Mouse (Mus musculus): ENCODE data around the gene Mmaa.

Gene Mmaa

DNA sequence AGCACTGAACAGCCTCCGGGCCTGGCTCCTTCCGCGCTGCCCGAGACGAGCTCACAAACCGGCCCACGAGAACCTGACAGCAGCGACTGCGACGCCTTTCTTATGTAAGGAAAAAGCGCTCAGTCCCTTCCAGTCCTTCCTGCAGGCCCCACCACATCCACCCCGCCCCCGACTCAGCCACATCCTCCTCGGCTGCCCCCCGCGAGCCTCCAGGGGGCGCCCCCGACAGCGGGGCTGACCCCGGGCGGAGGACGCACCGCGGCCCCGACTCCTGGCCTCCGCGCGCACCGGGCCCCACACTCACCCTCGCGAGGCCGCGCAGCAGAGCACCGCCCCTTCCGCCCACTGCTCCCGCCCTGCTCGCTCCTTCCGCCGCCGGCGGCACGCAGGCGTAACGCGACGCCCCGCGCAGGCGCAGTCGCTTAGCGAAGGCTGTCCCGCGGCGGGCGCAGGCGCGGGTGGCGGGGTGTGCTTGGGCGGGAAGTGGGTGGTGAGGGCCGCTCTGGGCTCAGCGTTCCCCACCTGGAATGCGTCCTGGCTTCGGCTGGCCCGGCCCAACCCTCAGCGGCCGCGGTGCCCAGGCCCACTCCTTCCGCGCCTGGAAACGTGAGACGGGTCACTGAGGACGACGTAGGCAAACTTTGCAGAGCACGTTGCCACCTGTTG is at the start of gene Mmaa:
Mmaa (minus strand) TSS at position 328 of the 666 bp plus-strand sequence.
- DNase-seq, result peak; percentile 97

DNA sequence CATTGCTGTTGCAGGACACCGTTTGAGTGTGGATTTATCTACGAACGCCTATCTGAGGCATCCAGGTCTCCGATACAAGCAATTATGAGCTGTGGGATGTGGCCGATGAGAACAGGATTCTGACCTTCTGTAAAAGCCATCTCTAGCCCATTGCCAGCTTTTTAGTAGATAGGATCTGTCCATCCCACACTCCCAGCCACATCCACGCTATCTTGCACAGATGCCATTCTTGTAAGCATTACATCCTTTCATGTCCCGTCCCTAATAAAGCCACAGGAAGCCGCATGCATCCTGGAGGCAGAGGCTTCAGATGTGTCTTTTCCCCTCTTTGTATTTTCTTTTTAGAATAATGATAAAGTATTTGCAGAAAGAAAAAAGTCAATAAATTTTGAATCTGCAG is 46.5 kb upstream of the Mmaa start:
- DNase-seq, result no peak

DNA sequence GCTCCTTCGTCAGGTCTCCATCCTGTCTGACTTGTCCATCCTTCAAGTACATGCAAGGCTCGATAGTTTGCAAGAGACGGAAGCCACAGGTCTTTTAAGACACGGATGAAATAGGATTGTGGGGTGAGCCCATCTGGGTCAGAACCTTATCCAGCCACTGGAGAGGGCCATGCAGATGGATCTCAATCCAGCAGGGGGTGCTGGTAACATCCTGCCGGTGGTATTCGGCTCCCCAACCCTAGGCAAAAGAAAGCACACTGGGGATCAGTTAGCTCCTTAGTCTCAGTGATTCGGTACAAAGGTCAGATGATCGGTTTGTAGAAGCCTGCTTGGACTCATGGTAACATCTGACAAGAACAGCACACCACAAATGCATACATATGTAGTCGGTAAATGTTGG is 44.8 kb upstream of the Mmaa start:
- no peak for DNase-seq

DNA sequence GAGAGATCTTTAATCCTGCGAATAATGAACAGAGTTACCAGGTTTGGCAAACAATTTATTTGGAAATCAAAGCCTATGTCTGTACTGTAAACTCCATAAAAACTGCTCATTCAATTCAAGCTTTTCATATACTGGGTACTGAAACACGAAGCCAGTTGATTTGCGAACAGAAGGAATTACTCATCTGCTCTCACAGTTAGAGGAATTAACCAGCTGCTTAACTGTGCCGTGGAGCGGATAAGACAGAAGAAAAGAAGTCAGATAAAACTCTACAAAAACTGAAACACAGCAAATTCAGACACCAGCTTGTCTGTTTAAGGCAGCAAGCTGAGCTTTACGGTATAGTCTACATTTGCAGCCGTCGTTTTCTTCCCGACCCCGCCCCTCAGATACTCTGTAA is 43.9 kb upstream of the Mmaa start:
- DNase-seq, result no peak

DNA sequence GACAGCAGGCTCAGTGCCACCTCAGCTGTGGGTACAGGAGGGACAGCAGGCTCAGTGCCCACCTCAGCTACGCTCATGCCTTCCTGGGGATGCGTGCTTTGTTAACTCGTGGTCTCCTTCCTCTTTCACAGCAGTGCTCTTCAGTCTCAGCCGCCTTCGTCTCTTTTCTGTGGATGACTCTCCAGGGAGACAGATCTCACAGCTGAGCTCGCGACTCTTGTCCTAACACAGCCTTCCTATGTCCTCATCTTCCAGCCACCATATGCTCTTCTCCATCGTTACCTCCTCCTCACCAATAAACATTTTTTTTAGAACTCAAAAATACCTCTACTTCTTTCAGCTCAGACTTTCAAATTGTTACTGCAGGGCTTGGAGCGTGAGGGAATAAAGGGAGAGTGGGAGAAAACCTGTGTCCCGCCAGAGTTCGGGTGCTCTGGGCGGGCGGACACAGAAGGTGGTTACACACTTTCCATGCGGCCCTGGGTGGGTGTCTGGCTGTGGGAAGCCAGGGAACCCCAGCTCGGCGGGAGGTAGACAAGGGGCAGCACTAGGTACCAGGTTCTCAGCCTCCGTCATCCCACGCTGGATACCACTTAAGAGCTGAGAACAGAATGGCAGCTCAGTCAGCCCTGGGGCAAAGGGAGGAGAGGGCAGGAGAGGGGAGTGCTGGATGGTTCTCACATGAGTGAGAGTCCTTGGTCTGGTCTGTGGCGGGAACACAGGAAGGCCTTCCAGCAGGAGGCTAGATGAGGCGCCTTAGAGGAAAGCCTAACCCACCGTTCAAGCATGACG is 37.6 kb upstream of the Mmaa start:
- no peak for DNase-seq

DNA sequence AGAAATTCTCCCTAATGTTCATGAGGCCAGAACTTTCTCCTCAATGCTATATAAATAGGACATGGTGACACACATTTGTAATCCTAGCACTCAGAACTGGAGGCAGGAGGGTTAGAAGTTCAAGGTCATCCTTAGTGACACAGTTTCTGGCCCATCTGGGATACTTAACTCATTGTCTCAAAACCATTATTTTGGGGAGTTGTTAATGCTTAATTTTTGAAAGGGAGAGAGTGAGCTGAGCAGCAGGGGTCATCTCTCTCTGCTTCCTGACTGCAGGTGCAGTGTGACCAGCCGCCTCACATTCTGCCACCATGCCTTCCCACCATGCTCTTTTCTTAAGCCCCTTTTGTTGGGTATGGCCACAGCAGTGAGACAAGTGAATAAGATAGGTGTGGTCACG is 36.8 kb upstream of the Mmaa start:
- DNase-seq, result no peak

DNA sequence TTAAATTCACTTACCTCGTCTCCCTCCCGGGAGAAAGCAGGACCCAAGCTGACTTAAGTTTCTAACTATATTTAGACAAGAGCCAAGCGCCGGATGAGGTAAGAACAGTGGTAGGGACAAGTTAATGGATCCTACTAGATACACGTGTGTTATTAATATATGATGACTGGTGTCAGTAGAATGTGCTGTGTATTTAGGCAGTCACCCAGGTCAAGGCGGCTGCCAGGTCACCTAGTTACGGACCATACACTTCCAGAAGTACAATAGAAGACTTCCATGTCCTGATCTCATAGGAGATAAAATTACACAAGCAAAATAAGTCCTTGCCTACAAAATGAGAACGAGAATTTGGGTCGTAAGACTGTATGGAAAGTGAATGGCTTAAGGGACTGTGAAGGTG is 36.3 kb upstream of the Mmaa start:
- no peak for DNase-seq

DNA sequence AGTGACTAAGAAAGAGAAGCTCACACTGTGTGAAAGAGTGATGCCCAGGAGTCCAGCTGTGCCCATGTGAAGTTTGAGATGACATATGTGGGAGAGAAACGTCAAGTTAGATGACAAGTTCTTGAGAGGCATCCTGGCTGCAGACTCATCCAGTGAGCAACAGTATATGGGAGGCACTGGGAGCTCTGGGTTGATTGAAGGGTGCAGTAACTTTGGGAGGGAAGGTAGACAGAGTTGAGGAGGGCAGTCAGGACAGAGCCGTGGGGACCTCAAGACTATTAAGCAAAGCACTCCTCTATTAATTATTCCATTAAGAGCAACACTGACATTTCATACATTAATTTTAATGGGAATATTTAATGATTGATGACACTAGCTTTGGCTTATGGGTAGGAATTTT is 35.0 kb upstream of the Mmaa start:
- no peak for DNase-seq

DNA sequence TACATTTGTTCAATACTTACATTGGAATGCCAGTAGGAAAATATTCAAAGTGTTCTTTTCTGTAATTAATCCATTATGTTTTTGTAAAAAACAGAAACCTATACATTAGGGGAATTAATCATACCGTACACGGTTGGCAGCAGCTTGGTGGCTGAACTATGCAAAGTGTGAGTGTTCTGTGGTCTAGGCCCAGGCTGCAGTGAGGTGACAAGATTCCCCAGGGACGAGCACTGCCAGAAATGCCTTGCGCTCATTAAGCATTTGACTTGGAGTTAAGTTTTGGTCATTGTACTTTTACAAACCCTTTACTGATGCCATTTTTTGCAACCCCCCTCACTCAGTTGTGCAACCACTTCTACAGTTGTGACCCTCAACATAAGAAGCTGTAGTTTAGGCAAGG is 34.4 kb upstream of the Mmaa start:
- no peak for DNase-seq

DNA sequence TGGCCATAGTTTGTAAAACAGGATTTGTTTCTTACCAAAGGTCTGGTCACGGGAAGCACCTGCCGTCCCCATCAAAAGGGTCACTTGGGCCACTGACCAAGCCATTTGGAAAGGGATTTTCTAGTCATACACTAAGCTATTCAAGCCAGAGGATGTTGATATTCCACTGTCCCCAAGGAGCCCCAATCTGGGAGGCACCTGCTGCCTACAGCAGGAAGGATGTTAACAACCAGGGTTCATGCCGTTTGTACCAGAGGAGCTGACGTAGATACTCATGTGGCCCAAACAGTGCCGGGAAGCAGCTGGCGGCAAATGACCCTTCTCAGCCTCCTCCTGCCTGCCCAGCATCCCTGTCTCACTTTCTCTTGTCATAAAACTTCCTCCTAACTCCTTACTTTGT is 30.8 kb upstream of the Mmaa start:
- no peak for DNase-seq

DNA sequence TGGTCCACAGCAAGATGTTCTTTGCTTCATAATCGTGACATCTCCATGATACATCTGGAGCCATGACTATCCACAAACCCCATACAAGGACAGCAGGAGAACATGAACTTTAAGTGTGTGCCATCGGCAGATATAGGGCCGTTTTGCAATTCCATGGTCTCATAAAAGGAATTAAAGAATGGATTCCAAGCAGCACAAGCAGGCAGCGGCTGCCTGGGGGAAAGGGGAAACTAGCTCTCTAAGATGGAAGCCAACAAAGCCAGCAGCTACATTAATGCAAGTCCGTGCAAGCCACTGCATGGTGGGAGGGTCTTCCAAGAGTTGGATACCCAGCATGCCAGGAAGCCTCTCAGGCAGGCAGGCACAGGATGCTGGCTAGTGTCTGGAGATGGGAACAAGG is 30.2 kb upstream of the Mmaa start:
- no peak for DNase-seq

DNA sequence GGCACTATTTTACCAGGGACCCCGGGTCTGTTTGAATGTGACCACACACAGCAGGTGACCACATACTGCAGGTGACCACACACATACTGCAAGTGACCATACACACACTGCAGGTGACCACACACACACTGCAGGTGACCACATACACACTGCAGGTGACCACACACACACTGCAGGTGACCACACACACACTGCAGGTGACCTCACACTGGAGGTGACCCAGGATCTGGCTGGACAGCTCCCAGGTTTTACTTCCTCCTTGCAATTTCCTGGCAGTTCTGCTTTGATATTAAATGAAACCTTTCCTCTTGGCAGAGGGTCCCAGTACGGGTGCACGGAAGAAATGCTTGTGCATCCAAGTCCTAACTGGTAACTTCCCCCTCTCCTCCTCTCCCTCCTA is 29.3 kb upstream of the Mmaa start:
- DNase-seq, result no peak

DNA sequence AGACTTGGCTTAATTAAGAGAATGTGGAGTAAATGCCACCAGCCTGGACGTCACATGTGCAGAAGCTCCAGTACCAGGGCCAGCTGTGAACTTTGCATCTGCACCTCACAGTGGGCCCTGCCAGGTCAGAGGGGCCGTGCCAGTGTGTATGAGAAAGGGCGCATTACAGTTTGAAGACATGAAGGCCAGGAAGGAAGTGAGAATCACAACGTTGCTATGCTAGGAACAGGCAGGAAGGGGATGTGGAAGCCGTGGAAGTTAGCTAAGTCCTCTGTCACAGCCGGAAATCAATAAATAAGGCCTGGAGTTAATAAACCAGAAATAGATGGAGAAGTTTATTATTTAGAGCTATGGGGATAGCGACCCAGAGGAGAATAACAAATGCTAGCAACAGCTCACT is 28.4 kb upstream of the Mmaa start:
- DNase-seq, result no peak

DNA sequence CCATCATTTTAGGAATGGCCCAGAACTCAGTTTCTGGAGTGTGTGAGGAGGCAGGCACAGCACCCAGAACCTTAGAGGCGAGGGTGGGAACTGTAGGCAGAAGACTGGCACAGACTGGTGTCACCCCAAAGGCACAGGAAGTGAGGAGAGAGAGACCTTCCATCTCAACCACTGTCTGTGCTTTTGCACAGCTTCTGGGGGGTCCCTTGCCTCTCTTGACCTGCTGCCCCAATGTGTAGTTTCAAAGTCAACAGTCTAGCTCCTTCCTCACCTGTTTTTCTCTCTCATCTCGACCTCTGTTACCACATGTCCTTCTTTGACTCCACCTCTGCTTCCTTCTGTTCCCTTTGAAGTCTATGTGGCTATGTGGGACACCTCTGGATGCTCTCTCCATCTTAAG is 16.1 kb upstream of the Mmaa start:
- no peak for DNase-seq

DNA sequence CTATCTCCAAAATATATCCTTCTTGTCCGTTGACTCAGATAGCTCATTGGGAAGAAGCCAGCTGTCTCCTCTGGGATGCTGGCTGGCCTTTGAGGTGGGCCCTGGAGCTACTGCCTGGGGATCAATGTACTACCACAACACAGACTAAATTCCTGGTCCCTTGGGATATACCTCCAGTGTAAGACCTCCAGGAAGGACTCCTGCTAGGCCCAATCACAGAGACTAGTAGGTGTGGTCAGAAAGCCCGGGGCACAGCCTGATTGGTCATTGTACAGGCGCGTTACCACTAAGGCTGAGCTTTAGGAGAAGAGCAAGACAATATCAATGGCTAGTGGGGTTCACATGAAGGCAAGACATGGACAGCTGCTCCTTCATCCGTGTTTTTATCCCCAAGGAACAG is 11.2 kb upstream of the Mmaa start:
- no peak for DNase-seq

DNA sequence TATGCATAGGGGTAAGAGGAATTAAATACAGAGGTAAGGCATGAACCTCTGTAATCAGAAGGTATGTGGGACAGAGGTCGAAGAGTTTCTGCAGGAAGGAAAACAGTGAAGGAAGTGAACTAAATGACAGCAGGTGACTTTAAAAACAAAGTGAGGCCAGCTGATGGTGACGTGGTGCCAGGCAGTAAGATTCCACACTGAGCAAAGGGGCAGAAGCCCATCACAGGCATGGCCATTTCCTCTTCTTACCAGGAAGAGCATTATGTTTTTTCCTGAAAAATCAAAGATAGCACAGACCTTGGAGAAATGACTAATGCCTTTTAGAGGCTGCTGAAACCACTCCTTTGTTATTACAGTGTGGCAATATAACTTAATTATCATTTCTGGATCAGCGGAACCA is 6.8 kb upstream of the Mmaa start:
- DNase-seq, result no peak

DNA sequence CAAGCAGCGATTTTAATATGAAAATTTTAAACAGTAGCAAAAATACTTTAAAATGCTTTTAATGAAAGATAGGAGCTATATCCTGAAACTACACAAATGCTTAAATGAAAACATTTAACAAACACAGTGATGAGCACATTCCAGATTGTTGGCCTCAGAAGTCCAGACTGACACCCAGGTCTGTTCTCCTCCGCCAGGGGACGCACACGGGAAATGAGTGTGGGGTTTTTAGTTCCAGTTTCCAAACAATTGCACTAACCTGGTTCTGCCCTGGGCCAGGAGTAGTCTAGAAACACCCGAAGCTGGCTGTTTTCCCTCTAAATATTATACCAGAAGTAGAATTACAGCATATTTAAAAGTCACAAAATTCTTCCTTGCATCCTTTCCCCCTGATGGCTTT is 5.0 kb upstream of the Mmaa start:
- no peak for DNase-seq

DNA sequence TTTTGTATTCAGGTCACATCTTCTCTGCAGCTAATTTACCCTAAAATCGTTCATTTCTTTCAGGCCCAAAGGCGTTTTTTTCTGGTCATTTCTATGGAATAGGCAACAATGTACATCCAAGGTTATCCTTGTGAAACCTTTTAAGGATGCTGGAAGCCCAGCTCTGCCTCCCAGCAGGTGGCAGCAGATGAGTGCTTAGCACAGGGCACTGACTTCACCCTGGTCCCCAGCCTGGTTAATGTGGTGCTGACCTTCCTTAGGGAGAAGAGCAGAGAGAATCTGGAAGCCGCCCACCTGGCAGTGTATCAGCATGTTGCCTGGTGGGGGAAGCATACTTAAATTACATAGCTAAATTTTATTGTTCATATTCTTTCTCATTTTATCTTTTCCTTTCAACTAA is 3.0 kb upstream of the Mmaa start:
- DNase-seq, result peak; percentile 78

DNA sequence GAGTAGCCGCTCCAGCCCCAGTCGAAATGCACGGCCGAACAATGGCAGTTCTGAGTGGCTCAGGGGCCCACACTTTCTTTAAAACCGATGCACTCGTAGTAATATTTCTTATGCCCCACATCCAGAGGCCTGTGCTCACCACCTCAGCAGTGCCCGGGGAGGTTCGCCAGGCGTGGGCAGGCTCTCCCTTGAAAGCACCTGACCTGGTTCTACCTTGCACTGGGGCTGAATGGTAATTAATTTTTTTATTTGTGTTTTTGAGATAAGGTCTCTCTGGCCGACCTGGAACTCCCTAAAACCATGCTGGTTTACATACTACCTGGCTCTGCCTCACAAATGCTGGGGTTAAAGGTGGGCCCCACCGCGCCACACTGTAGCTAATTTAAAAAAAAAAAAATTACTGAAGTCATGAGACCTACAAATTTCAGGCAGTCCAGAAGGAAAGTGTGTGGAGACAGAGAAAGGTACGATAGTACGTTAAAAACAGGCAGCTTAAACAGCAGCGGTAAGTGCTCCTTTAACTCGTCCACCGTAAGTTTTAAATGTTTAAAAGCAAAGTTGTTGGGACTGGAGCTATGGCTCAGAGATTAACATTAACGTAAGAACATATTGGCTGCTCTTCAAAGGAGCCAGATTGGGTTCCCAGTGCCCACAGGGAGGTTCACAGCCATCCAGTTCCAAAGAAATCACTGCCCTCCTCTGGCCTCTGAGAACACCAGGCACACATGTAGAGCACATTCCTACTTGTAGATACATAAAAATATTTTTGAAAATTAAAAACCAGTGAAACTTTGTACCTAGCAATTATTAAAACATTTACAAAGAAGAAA is 754 bp upstream of the Mmaa start:
- DNase-seq, result no peak

DNA sequence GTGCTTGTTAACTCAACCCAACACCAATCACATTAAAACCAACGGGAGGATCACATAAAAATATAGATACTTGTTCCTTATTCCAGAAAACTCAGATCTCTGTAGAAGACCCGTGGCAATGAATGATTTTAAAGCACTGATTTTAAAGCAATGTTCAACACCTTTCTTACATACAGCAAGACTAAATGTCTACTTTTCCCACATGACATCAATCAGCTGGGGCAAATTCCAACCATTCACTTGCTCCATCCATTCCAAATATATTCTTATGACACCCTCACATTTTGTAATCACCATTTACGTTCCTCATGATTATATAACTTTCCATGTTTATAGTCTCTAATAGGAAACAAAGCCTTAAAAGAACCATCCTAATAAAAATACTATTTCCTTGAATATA is 896 bp downstream of the Mmaa start:
- DNase-seq, result no peak

DNA sequence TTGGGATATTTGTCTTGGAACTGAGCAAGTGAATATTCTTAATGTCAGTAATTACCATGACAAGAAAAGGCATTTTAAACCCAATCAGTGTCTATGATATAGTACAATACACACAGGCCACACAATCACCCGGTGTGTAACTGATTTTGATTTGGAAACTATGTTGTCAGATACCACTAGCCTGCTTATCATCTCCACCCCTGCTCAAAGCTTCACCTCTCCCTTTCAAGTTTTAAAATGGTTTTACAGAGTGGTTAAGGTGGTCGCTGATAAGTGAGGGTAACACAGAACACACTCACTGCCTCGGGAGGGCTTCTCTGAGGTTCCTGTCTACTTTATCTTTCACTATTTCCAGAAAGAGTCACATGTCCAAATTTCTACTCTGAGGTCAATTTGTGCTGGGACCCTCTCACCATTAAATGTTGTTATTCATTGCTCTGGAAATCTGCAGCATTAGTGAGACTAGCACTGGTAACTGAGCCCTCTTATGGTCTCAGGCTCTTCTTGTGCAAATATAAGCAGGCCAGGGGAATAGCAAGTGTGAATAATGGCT is 1.9 kb downstream of the Mmaa start:
- DNase-seq, result no peak

DNA sequence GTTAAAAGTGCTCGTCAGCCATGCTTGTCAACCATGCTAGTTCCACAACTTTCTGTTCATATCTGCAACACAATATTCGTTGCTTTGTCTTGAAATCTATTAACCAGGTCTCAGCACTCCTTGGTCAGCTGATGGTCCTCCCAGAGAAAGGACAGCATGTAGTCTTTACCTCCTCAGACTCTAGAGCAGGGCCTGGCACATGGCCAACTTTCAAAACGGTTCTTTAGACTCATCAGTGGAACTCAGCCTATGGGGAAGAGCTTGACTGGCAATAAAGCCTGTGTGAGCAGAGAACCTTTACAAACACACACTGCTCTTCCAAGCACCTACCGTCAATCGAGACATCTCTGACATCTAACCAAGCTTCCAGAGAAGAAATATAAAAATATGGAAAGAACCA is 5.1 kb downstream of the Mmaa start:
- peak; percentile 30 for DNase-seq

DNA sequence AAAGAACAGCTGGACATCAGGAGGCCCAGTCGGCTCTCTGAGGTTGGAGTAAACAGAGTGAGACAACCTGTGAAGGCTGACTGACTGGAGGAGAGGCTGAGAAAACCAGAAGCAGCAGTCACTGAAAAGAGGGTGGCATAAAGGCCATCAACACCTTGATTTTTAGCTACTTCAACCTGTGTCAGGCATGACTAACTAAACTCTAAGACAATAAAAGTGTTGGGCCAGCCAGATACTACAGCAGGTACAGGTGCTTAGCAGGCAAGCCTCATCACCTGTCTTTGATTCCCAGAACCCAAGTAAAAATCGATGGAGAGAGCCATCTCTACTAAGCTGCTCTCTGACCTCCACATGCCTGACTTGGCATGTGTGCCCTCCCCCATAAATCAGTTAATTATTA is 6.1 kb downstream of the Mmaa start:
- no peak for DNase-seq

DNA sequence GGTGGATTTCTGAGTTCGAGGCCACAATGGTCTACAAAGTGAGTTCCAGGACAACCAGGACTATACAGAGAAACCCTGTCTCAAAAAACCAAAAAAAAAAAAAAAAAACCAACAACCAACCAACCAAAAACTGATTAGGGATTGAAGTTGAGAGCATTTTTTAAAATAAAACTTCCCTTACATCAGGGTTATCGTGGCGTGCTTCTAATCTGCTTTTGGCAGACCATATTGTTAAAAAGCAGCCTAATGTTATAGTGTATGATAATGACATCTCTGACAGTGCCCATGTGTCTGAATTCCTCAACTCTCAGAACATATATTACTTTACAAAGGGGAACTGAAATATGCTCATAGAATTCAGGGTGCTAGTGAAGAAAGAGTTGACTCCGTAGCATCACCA is 6.5 kb downstream of the Mmaa start:
- DNase-seq, result no peak

Data from right cerebral cortex, postnatal 14 days (tissue).